Mouse (Mus musculus) forebrain, embryonic 11.5 days (tissue): ENCODE measurements around the gene Arhgap32. TPM values are rescaled to one million over a fixed set of nuclear protein-coding genes. Genes with fewer than 3 reads are reported as not detected.

Experiments used
- ATAC-seq: fragments of 200-750 bp; cut with Nextera tagmentation; replicated peaks from 2 replicates; pipeline ENCODE4 v1.8.0; 2017; ENCODE audit warnings: moderate TSS enrichment; ENCODE audit not compliant: low FRiP score
- DNase-seq: peaks from one replicate; pipeline ENCODE4 v3.0.0-alpha.2; 2017; ENCODE audit warnings: low spot score
- H3K27ac ChIP-seq: fragments of 300-500 bp; sonication (generic); 2 replicates; pipeline ENCODE4 v1.5.1; 2014; ENCODE audit warnings: low read depth, low read length
- H3K27me3 ChIP-seq: fragments of 300-500 bp; sonication (generic); 2 replicates; pipeline ENCODE4 v1.6.1; 2014; ENCODE audit warnings: mild to moderate bottlenecking, low read length, mixed read lengths; ENCODE audit not compliant: control insufficient read depth, insufficient read depth
- H3K36me3 ChIP-seq: fragments of 300-500 bp; sonication (generic); 2 replicates; pipeline ENCODE4 v1.6.1; 2014; ENCODE audit warnings: mild to moderate bottlenecking, low read length, moderate library complexity, mixed read lengths; ENCODE audit not compliant: control insufficient read depth, insufficient read depth
- H3K4me1 ChIP-seq: fragments of 300-500 bp; sonication (generic); replicated peaks from 2 replicates; pipeline ENCODE4 v1.6.1; 2014; ENCODE audit warnings: low read length, mixed read lengths; ENCODE audit not compliant: control insufficient read depth, insufficient read depth
- H3K4me2 ChIP-seq: fragments of 300-500 bp; sonication (generic); 2 replicates; pipeline ENCODE4 v1.6.1; 2014; ENCODE audit warnings: low read depth, mild to moderate bottlenecking, low read length, moderate library complexity, mixed read lengths; ENCODE audit not compliant: severe bottlenecking
- H3K4me3 ChIP-seq: fragments of 300-500 bp; sonication (generic); 2 replicates; pipeline ENCODE4 v1.5.1; 2014; ENCODE audit warnings: low read depth, low read length
- H3K9ac ChIP-seq: fragments of 300-500 bp; sonication (generic); 2 replicates; pipeline ENCODE4 v1.6.1; 2014; ENCODE audit warnings: low read length
- H3K9me3 ChIP-seq: fragments of 300-500 bp; sonication (generic); 2 replicates; pipeline ENCODE4 v1.6.1; 2016; ENCODE audit warnings: low read length, mixed read lengths; ENCODE audit not compliant: control insufficient read depth
- WGBS: fragments of 180-500 bp; shearing (Covaris S2); extraction: QIAGEN DNeasy Blood & Tissue Kit; methylation state at CpG from one replicate; pipeline ENCODE4 v1.1.7; 2014; 5-methylcytosine and 5-hydroxymethylcytosine counted together
- polyA plus RNA-seq: library from polyadenylated mRNA; unstranded; fragments of >200 nt; fragmentation: Nextera tagmentation; extraction: Ambion mirVana; gene quantifications from 2 replicates; pipeline ENCODE4 v1.2.1, GENCODE M21; 2014

The Arhgap32 gene
- polyA plus RNA-seq, 1 experiment from 2014 or later: 7.0 TPM

DNA sequence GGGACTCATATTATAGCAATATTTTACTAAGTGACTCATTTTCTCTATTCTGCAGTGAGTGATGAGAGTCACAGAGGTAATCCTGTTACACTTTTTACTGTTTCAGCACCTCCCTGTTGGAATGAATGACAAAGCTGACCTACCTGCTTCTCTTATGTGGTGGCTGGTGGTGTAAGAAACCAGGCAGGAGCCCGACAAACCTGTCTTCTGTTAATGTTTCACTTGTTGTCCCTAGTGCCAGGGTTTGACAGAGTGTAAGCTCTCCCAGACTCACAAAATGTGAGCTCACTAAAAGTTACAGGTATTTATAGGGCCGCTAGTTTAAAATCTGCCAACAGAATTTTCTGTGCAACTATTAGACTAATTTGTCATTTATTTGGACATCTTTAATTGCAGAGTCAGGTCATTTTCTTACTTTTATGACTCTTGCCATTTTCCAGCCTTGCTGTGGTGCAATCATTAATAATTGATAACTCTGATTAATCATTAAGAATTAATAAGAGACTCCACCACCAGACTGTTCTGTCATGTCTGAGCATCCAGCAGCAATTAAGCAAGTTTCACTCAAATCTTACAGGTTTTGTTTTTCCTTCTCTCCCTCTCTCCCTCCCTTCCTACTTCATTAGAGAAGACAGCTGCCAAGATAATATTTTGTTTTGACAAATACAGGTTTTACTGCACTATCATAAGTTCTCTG, 127.1 kb downstream of the Arhgap32 start:
- 74% methylated on average over 2 of the region's 2 CpGs for WGBS
- no peak for ATAC-seq

DNA sequence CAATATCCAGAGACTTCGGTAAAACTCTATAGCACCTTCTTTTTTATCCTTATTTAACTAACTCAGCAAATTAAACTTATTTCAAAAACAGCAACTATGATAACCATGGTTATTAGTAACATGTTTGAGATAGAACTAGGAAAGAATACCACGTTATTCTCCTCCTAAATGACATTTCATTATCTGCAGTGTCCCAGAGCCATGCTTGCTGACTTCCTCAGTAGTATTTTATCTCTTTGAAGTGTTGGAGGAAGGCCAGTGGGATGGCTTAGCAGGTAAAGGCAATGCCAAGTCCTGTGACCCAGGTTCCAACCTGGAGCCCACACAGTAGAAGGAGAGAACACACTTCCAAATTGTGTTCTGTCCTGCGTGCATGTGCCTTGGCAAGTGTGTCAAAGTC, 129.3 kb downstream of the Arhgap32 start:
- no peaks in the 10 kb centered on the region for H3K36me3 ChIP-seq
- no peak overlapping the region for H3K4me2 ChIP-seq
- H3K27ac ChIP-seq: no peak overlapping the region
- WGBS: 91% methylated on average over 3 of the region's 3 CpGs
- H3K4me3 ChIP-seq: no peak overlapping the region
- no peaks in the 10 kb centered on the region for H3K9me3 ChIP-seq
- DNase-seq (no peak), ATAC-seq (no peak)
- no peaks in the 10 kb centered on the region for H3K27me3 ChIP-seq
- no peaks in the 10 kb centered on the region for H3K4me1 ChIP-seq
- no peak overlapping the region for H3K9ac ChIP-seq

More for the DNA sequence above, 127.1 kb downstream of the Arhgap32 start:
- Histone ChIP-seq H3K4me1 (no peaks in the 10 kb centered on the region), H3K9ac (no peak overlapping the region), H3K36me3 (no peaks in the 10 kb centered on the region), H3K27ac (no peak overlapping the region), H3K27me3 (no peaks in the 10 kb centered on the region), H3K4me3 (no peak overlapping the region), H3K4me2 (no peak overlapping the region), H3K9me3 (no peaks in the 10 kb centered on the region)
- no peak for DNase-seq

DNA sequence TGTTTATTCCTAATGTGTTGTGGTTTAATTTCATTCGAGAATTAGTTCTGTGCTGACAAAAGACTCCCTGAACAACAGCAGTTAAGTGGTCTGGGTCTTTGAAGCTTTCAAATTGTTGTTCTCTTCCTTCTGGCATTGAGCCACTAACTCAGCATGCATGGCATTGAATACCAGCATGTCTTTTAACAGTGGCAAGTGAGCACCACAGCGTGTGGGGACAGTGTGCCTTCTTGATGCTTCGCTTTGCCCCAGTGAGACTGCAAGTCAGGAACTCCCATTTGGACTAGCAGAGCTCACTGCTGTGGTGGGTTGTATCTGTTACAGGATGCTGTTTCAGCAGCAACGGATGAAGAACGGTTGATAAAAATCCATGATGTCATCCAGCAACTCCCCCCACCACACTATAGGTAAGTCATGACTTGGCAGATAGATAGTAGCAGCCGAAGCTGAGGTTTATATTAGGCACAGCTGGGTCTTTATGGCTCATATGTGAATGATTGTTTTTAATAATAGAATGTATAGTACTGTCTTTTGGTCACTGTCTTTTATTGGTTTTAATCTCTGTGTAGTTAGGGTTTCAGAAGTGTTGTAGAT, 130.3 kb downstream of the Arhgap32 start:
- ATAC-seq (no peak), DNase-seq (no peak)
- Histone ChIP-seq H3K4me3 (no peak overlapping the region), H3K36me3 (no peaks in the 10 kb centered on the region), H3K27ac (no peak overlapping the region), H3K9ac (no peak overlapping the region), H3K4me1 (no peaks in the 10 kb centered on the region), H3K4me2 (no peak overlapping the region), H3K9me3 (no peaks in the 10 kb centered on the region), H3K27me3 (no peaks in the 10 kb centered on the region)
- WGBS: 69% methylated on average over 6 of the region's 6 CpGs

DNA sequence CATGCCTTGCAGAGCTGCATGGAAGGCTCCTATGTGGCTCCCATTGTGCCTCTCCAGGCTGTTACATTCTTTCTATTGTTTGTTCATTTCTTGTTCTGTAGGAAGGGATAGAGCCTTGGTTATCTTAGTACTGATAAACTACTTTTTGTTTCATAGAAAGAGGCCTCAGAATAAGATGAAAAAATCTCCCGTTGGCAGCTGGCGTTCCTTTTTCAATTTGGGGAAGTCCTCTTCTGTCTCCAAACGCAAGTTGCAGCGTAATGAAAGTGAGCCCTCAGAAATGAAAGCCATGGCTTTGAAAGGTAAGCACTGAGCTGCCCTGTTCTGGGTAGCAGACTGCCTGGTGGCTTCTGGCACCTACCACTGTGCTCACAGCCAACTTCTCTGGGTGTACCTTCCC, 134.6 kb downstream of the Arhgap32 start:
- Histone ChIP-seq H3K36me3 (peaks cover 2% of the 10 kb centered on the region; the same call in 1 of the 2 replicates), H3K4me2 (no peak overlapping the region), H3K27me3 (no peaks in the 10 kb centered on the region), H3K4me1 (no peaks in the 10 kb centered on the region), H3K9me3 (no peaks in the 10 kb centered on the region), H3K9ac (no peak overlapping the region), H3K4me3 (no peak overlapping the region), H3K27ac (no peak overlapping the region)
- DNase-seq (no peak), ATAC-seq (no peak)
- WGBS: 84% methylated on average over 4 of the region's 4 CpGs

DNA sequence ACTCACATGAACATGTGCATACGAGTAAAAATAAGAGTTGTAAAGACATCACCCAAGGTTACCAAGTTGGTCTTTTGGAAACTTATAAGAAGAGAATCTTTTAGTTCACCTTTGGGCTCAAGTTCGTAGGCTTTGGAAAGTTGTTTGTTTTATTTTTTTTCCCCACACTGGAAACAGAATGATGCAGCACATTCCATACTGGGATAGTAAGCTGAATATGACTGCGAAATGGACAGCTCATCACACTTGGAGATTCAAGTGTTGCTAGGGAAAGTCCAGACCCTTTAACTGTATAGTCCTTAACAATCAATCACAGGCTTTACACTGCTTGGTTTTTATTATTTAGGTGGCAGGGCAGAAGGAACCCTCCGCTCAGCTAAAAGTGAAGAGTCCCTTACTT, 137.8 kb downstream of the Arhgap32 start:
- H3K4me2 ChIP-seq: no peak overlapping the region
- H3K36me3 ChIP-seq: peaks cover 2% of the 10 kb centered on the region; the same call in 1 of the 2 replicates
- DNase-seq: no peak
- no peaks in the 10 kb centered on the region for H3K9me3 ChIP-seq
- no peak overlapping the region for H3K4me3 ChIP-seq
- no peak overlapping the region for H3K9ac ChIP-seq
- no peak overlapping the region for H3K27ac ChIP-seq
- ATAC-seq: no peak
- H3K27me3 ChIP-seq: no peaks in the 10 kb centered on the region
- no peaks in the 10 kb centered on the region for H3K4me1 ChIP-seq
- WGBS: 90% methylated on average over 4 of the region's 4 CpGs

DNA sequence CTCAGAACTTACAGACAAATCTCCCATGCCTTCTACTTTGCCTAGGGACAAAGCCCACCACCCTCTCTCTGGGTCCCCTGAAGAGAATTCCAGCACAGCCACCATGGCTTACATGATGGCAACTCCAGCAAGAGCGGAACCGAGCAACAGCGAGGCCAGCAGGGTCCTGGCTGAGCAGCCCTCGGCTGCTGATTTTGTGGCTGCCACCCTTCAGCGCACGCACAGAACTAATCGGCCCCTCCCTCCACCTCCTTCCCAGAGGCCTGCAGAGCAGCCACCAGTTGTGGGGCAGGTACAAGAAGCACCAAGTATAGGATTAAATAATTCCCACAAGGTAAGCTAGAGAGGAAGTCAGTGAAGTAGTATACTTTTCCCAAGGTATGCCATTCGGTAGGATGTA, 141.4 kb downstream of the Arhgap32 start:
- Histone ChIP-seq H3K9ac (no peak overlapping the region), H3K27ac (no peak overlapping the region), H3K36me3 (no peaks in the 10 kb centered on the region; the same call in 1 of the 2 replicates), H3K4me1 (no peaks in the 10 kb centered on the region), H3K4me2 (no peak overlapping the region), H3K27me3 (no peaks in the 10 kb centered on the region), H3K9me3 (no peaks in the 10 kb centered on the region), H3K4me3 (no peak overlapping the region)
- 82% methylated on average over 8 of the region's 8 CpGs for WGBS
- no peak for ATAC-seq
- no peak for DNase-seq

DNA sequence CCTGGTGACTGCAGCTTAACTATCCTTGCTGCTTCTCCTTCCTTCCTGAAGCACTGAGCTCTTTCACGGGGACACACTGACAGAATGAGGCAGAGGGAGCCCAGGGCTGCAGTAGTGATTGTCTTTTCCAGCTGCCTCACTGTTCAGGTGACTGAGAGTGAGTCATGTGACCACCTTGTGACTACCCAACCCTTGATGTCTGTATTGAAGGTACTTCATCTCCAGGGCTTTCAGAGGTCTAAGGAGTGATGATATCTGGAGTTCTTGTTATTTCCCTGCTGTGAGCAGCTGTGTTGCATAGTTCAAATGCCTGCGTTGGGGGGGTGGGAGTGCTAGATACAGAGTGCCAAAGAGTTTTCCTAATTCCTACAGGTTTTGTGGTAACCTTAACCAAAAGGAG, 141.9 kb downstream of the Arhgap32 start:
- Histone ChIP-seq H3K27ac (no peak overlapping the region), H3K27me3 (no peaks in the 10 kb centered on the region), H3K4me2 (no peak overlapping the region), H3K4me1 (no peaks in the 10 kb centered on the region), H3K9me3 (no peaks in the 10 kb centered on the region), H3K36me3 (no peaks in the 10 kb centered on the region; the same call in 1 of the 2 replicates), H3K4me3 (no peak overlapping the region), H3K9ac (no peak overlapping the region)
- no peak for DNase-seq
- 79% methylated on average over 2 of the region's 2 CpGs for WGBS
- no peak for ATAC-seq

DNA sequence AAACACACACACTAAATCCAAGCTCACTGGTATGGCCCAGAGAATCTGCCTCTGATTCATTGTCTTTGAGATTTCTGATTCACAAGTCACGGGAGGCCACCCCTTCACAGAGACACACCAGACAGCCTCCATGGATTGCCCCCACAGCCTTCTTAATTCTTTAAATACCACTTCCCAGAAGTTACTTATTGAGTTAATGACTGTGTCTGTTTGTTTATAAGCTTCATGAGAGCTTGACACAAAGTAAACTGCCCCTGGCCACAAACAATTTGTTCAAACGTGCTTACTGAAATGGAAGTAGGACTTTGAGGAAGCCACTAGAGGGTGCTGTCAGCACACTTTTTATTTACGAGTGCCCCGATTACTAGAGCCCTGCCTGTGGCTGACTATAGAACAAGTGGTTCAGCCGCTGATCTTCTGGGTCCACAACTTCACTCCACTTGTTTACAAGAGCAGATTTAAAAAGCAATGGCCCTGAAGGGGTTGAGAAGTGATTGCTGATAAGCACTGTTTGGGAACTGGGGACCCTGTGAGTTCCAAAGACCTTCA, 156.0 kb downstream of the Arhgap32 start:
- H3K36me3 ChIP-seq: no peaks in the 10 kb centered on the region
- DNase-seq: peak; percentile 74
- no peaks in the 10 kb centered on the region for H3K4me1 ChIP-seq
- no peaks in the 10 kb centered on the region for H3K27me3 ChIP-seq
- WGBS: 15% methylated on average over 5 of the region's 5 CpGs
- no peak overlapping the region for H3K4me2 ChIP-seq
- no peak overlapping the region for H3K27ac ChIP-seq
- peak; percentile 42; the same call in 1 of the 2 replicates for ATAC-seq
- H3K4me3 ChIP-seq: no peak overlapping the region
- H3K9me3 ChIP-seq: no peaks in the 10 kb centered on the region
- no peak overlapping the region for H3K9ac ChIP-seq
